Comparison of ENCODE assay signal across 22 mouse cellular contexts in genomic region chr6:135267221-135267620, GRCm38 (mm10). TPM values are rescaled to one million over a fixed set of nuclear protein-coding genes. Genes with fewer than 3 reads are reported as not detected.
A peak's percentile ranks its signal among the peaks of the same experiment; 100 is the strongest.
DNase-seq lines count a peak whose midpoint lies in the region; ATAC-seq and TF ChIP-seq lines count a peak whose summit lies in the region.
"Had no signal": no experiment of that assay in that cellular context is flagged by ENCODE, and none has a peak within 500 bp of the region (broad histone marks: within the 10 kb centered on the region; RNA-seq: fewer than 3 reads in every experiment).

No protein-coding gene starts in this region.

- TF ChIP-seq CTCF in thymus, adult 2 months (IDR thresholded peaks at IDR 0.05; ENCODE audit: borderline replicate concordance, control insufficient read depth, extremely low read depth, insufficient read depth, low read length, poor library complexity) = no peak
- no peak for TF ChIP-seq CTCF in intestine, postnatal 0 days (IDR thresholded peaks at IDR 0.05; ENCODE audit: low read depth)

- ATAC-seq in megakaryocyte progenitor cell, adult 5-6 weeks (replicated peaks; ENCODE audit: poor library complexity) = peak; percentile 54; the same call in 1 of the 2 replicates
- no peak for ATAC-seq in forebrain, embryonic 13.5 days
- no peak for ATAC-seq in intestine, postnatal 0 days
- ATAC-seq in neural tube, embryonic 15.5 days (ENCODE audit: low FRiP score) = no peak
- ATAC-seq: activated CD4-positive, CD25-positive, alpha-beta regulatory T cell, adult 4 months; forebrain, embryonic 14.5 days; Patski had no signal

- no peak overlapping the region for H3K9ac ChIP-seq in forebrain, embryonic 13.5 days
- H3K9ac ChIP-seq in intestine, postnatal 0 days (ENCODE audit: low read depth, low read length) = no peak overlapping the region
- H3K9ac ChIP-seq in neural tube, embryonic 15.5 days (replicated peaks) = no peak overlapping the region
- H3K9ac ChIP-seq: embryonic facial prominence, embryonic 13.5 days; heart, embryonic 12.5 days; hindbrain, embryonic 15.5 days had no signal

- DNase-seq in thymus, adult 2 months = peak; percentile 29
- no peak for DNase-seq in thymus, adult 18-20 months
- DNase-seq in thymus, postnatal 25 days = peak; percentile 35
- DNase-seq: adrenal gland, adult 2 months; adrenal gland, postnatal 25 days; cerebellum, adult 2 months; cerebellum, postnatal 25 days; gastrocnemius, postnatal 36 days; heart, adult 2 months had no signal

- H3K27me3 ChIP-seq in thymus, adult 2 months (ENCODE audit: control insufficient read depth, insufficient read depth, low read length) = no peaks in the 10 kb centered on the region
- no peaks in the 10 kb centered on the region for H3K27me3 ChIP-seq in forebrain, embryonic 13.5 days
- H3K27me3 ChIP-seq in intestine, postnatal 0 days (replicated peaks; ENCODE audit: control insufficient read depth, insufficient read depth, low read length) = no peaks in the 10 kb centered on the region
- H3K27me3 ChIP-seq in neural tube, embryonic 15.5 days (replicated peaks) = no peaks in the 10 kb centered on the region
- H3K27me3 ChIP-seq: embryonic facial prominence, embryonic 13.5 days; heart, embryonic 12.5 days; hindbrain, embryonic 15.5 days; Patski had no signal

- 0 out of 2 replicates have a peak, but pooled peaks cover 6% of the 10 kb centered on the region for H3K9me3 ChIP-seq in forebrain, embryonic 13.5 days (replicated peaks)
- H3K9me3 ChIP-seq in intestine, postnatal 0 days (ENCODE audit: control insufficient read depth) = no peaks in the 10 kb centered on the region
- no peaks in the 10 kb centered on the region for H3K9me3 ChIP-seq in neural tube, embryonic 15.5 days (replicated peaks)
- H3K9me3 ChIP-seq: embryonic facial prominence, embryonic 13.5 days; hindbrain, embryonic 15.5 days had no signal

- H3K4me1 ChIP-seq in thymus, adult 2 months (replicated peaks; ENCODE audit: control insufficient read depth, insufficient read depth, low read length) = peaks cover 40% of the 10 kb centered on the region
- H3K4me1 ChIP-seq in forebrain, embryonic 13.5 days = peaks cover 5% of the 10 kb centered on the region
- H3K4me1 ChIP-seq in intestine, postnatal 0 days (replicated peaks; ENCODE audit: control insufficient read depth, insufficient read depth, low read length) = no peaks in the 10 kb centered on the region
- H3K4me1 ChIP-seq in neural tube, embryonic 15.5 days = peaks cover 5% of the 10 kb centered on the region; the same call in 1 of the 2 replicates
- H3K4me1 ChIP-seq: hindbrain, embryonic 15.5 days had no signal

- H3K4me3 ChIP-seq in thymus, adult 2 months (ENCODE audit: control insufficient read depth, insufficient read depth, low read length) = no peak overlapping the region
- H3K4me3 ChIP-seq in forebrain, embryonic 13.5 days = no peak overlapping the region
- no peak overlapping the region for H3K4me3 ChIP-seq in intestine, postnatal 0 days (ENCODE audit: low read depth, low read length)
- no peak overlapping the region for H3K4me3 ChIP-seq in neural tube, embryonic 15.5 days (replicated peaks)
- H3K4me3 ChIP-seq: embryonic facial prominence, embryonic 13.5 days; heart, adult 2 months; heart, embryonic 12.5 days; hindbrain, embryonic 15.5 days had no signal

- no peaks in the 10 kb centered on the region for H3K36me3 ChIP-seq in thymus, adult 2 months (ENCODE audit: control insufficient read depth, insufficient read depth, low read length)
- no peaks in the 10 kb centered on the region for H3K36me3 ChIP-seq in forebrain, embryonic 13.5 days (ENCODE audit: poor library complexity, severe bottlenecking)
- no peaks in the 10 kb centered on the region for H3K36me3 ChIP-seq in intestine, postnatal 0 days (ENCODE audit: control insufficient read depth, insufficient read depth)
- no peaks in the 10 kb centered on the region for H3K36me3 ChIP-seq in neural tube, embryonic 15.5 days
- H3K36me3 ChIP-seq: embryonic facial prominence, embryonic 13.5 days; heart, embryonic 12.5 days; hindbrain, embryonic 15.5 days had no signal

- no peak overlapping the region for H3K4me2 ChIP-seq in forebrain, embryonic 13.5 days
- H3K4me2 ChIP-seq in intestine, postnatal 0 days (replicated peaks; ENCODE audit: low read depth) = no peak overlapping the region
- no peak overlapping the region for H3K4me2 ChIP-seq in neural tube, embryonic 15.5 days
- H3K4me2 ChIP-seq: embryonic facial prominence, embryonic 13.5 days; heart, embryonic 12.5 days; hindbrain, embryonic 15.5 days had no signal

- TF ChIP-seq POLR2A in thymus, adult 2 months (IDR thresholded peaks at IDR 0.05; ENCODE audit: control insufficient read depth, extremely low read depth, insufficient read depth, low read length, poor library complexity) = no peak

- H3K27ac ChIP-seq in thymus, adult 2 months (ENCODE audit: control insufficient read depth, insufficient read depth, low read length) = no peak overlapping the region
- no peak overlapping the region for H3K27ac ChIP-seq in forebrain, embryonic 13.5 days
- no peak overlapping the region for H3K27ac ChIP-seq in intestine, postnatal 0 days (ENCODE audit: low read depth, low read length)
- H3K27ac ChIP-seq in neural tube, embryonic 15.5 days (replicated peaks) = no peak overlapping the region
- H3K27ac ChIP-seq: embryonic facial prominence, embryonic 13.5 days; heart, adult 2 months; hindbrain, embryonic 15.5 days had no signal

- WGBS in thymus, adult 2 months = 5% methylated on average over 3 of the region's 3 CpGs
- WGBS in forebrain, embryonic 13.5 days = 89% methylated on average over 3 of the region's 3 CpGs
- 76% methylated on average over 3 of the region's 3 CpGs for WGBS in intestine, postnatal 0 days
- 86% methylated on average over 3 of the region's 3 CpGs for WGBS in neural tube, embryonic 15.5 days

RNA-seq across cellular contexts. Expression of gene Gsg1, which starts 13.1 kb away (rescaled TPM):
- 0.79 and 1.8 TPM in 2 replicates for polyA plus RNA-seq in thymus, adult 2 months (2012; rRNA removed)
- total RNA-seq in megakaryocyte progenitor cell, adult 5-6 weeks (2015) = not detected in 2 replicates
- not detected in 2 replicates for total RNA-seq in megakaryocyte progenitor cell, adult 5-6 weeks (2017)
- polyA plus RNA-seq in forebrain, embryonic 13.5 days (2015; fragmentation: Nextera tagmentation; extraction: Ambion mirVana) = 0.41 and 0.48 TPM in 2 replicates
- polyA plus RNA-seq in intestine, postnatal 0 days (2015; fragmentation: Nextera tagmentation; extraction: Ambion mirVana) = 0.73 and 0.82 TPM in 2 replicates
- polyA plus RNA-seq in neural tube, embryonic 15.5 days (2015; fragmentation: Nextera tagmentation; extraction: Ambion mirVana) = 0.59 TPM in 1 of 2 replicates, not detected in the other
- total RNA-seq: adrenal gland, adult 2 months; adrenal gland, postnatal 25 days; gastrocnemius, adult 8-10 months; gastrocnemius, postnatal 36 days had no signal
- polyA plus RNA-seq: activated CD4-positive, CD25-positive, alpha-beta regulatory T cell, adult 4 months; hindbrain, embryonic 15.5 days had no signal

RNA-seq across cellular contexts. Expression of gene Pbp2, which starts 43.0 kb away (rescaled TPM):
- polyA plus RNA-seq in thymus, adult 2 months (2012; rRNA removed) = not detected in 2 replicates
- not detected in 2 replicates for total RNA-seq in megakaryocyte progenitor cell, adult 5-6 weeks (2015)
- not detected in 2 replicates for total RNA-seq in megakaryocyte progenitor cell, adult 5-6 weeks (2017)
- polyA plus RNA-seq in forebrain, embryonic 13.5 days (2015; fragmentation: Nextera tagmentation; extraction: Ambion mirVana) = not detected in 2 replicates
- not detected in 2 replicates for polyA plus RNA-seq in intestine, postnatal 0 days (2015; fragmentation: Nextera tagmentation; extraction: Ambion mirVana)
- polyA plus RNA-seq in neural tube, embryonic 15.5 days (2015; fragmentation: Nextera tagmentation; extraction: Ambion mirVana) = 0.14 TPM in 1 of 2 replicates, not detected in the other
- total RNA-seq: adrenal gland, adult 2 months; adrenal gland, postnatal 25 days; gastrocnemius, adult 8-10 months; gastrocnemius, postnatal 36 days; heart, adult 2 months; heart, postnatal 25 days had no signal
- polyA plus RNA-seq: activated CD4-positive, CD25-positive, alpha-beta regulatory T cell, adult 4 months; adrenal gland, adult 2 months; cerebellum, adult 2 months; embryonic facial prominence, embryonic 13.5 days; forebrain, embryonic 14.5 days; heart, adult 2 months; heart, embryonic 12.5 days; heart, embryonic 16.5 days; Patski had no signal

Comparison
In these comparisons a context has a peak if more than half of its experiments do, and no peak if none do; other contexts are left out.
1. DNase-seq: peak in thymus, adult 2 months (single experiment) and thymus, postnatal 25 days (single experiment); none in thymus, adult 18-20 months (0 of 2).